Mouse (Mus musculus): Measurements from ENCODE around the gene Mettl13. TPM values are rescaled to one million over a fixed set of nuclear protein-coding genes. Genes with fewer than 3 reads are reported as not detected.

The Mettl13 gene
- 16.3 and 17.9 TPM in 2 replicates for polyA plus RNA-seq (2012; rRNA removed)
- 17.0 and 18.3 TPM in 2 replicates for polyA plus RNA-seq (2014; fragmentation: Nextera tagmentation; extraction: Ambion mirVana)

DNA sequence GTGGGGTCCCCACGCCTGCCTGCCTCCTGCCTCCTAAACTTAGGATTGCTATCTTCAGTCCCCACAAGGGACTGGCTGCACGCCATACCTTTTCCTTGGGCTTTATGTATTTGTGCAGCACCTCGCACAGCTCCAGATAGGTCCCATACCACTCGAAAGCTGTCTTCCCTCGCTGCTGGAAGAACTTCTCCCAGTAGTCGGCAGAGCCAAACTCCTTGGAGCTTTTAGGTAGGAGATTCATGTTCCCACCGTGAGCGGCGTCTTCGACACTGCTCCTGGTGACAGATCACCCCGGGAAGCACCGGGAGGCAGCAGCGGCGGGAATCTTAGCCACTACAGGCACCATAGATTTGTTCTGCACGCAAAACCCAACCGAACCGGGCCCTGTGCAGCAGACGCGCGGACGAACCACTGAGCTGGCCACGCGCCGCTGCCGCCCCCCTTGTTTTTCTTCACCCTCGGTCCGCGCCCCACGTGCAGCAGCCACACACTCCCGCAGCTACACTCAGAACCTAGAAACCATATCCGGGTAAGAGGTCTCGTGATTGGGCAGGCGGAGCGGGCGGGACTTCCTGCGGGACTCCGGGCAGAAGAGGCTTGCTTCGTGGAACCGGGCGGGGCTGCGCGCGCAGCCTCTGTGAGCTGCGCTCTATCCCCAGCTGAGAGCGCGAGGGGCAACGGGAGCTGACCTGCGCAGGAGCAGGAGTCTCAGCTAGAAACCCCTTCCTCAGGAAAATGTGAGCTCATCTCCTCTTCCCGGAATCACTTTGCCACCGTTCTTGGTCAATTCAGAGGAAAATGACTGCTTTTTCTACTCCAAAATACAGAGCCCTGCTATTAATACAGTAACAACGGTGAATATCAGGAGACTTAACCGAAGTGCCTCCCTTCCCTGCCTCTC, at the start of gene Mettl13:
TSS of gene Mettl13 (minus strand) at position 536 of the 901 bp plus-strand sequence.
- Histone ChIP-seq H3K4me1 (ENCODE audit: control insufficient read depth, insufficient read depth, low read length) (peaks cover 11% of the 10 kb centered on the region; the same call in 1 of the 2 replicates), H3K4me2 (replicated peaks; ENCODE audit: low read depth, low read length, severe bottlenecking) (peak within 1 kb of the TSS; percentile 82), H3K9ac (ENCODE audit: low read depth, low read length, severe bottlenecking) (peak within 1 kb of the TSS; percentile 65), H3K36me3 (ENCODE audit: control insufficient read depth, insufficient read depth, low read length) (peaks cover 30% of the 10 kb centered on the region), H3K4me3 (replicated peaks; ENCODE audit: low read length) (peak within 1 kb of the TSS; percentile 76), H3K27ac (replicated peaks; ENCODE audit: low read depth, low read length) (peak within 1 kb of the TSS; percentile 58), H3K9me3 (ENCODE audit: control insufficient read depth, low read length) (no peaks in the 10 kb centered on the region), H3K27me3 (ENCODE audit: control insufficient read depth, insufficient read depth, low read length) (no peaks in the 10 kb centered on the region)
- DNase-seq (ENCODE audit: low spot score) (peak; percentile 93), ATAC-seq (ENCODE audit: low FRiP score, low read depth) (peak; percentile 98)
- TF ChIP-seq POLR2A (IDR thresholded peaks at IDR 0.05; ENCODE audit: borderline replicate concordance, extremely low read depth, insufficient read depth, insufficient read length): peak; percentile 70; the same call in 1 of the 2 replicates
- WGBS: under 1% methylated on average over 52 of the region's 52 CpGs

- H3K27me3 ChIP-seq (ENCODE audit: control insufficient read depth, insufficient read depth, low read length): no peaks in the 10 kb centered on the region
- no peak overlapping the region for H3K9ac ChIP-seq (ENCODE audit: low read depth, low read length, severe bottlenecking)
- no peak for TF ChIP-seq POLR2A (IDR thresholded peaks at IDR 0.05; ENCODE audit: borderline replicate concordance, extremely low read depth, insufficient read depth, insufficient read length)
- H3K9me3 ChIP-seq (ENCODE audit: control insufficient read depth, low read length): no peaks in the 10 kb centered on the region
- no peak for ATAC-seq (ENCODE audit: low FRiP score, low read depth)
- H3K4me3 ChIP-seq (replicated peaks; ENCODE audit: low read length): no peak overlapping the region
- peaks cover 36% of the 10 kb centered on the region for H3K36me3 ChIP-seq (ENCODE audit: control insufficient read depth, insufficient read depth, low read length)
- no peak for DNase-seq (ENCODE audit: low spot score)
- no peak overlapping the region for H3K27ac ChIP-seq (replicated peaks; ENCODE audit: low read depth, low read length)
- no peaks in the 10 kb centered on the region for H3K4me1 ChIP-seq (ENCODE audit: control insufficient read depth, insufficient read depth, low read length)
- 81% methylated on average over 3 of the region's 3 CpGs for WGBS
- H3K4me2 ChIP-seq (replicated peaks; ENCODE audit: low read depth, low read length, severe bottlenecking): no peak overlapping the region
Measured at GRCm38 (mm10) chr1:162597379-162598102, 49.2 kb upstream of the Mettl13 start.

DNA sequence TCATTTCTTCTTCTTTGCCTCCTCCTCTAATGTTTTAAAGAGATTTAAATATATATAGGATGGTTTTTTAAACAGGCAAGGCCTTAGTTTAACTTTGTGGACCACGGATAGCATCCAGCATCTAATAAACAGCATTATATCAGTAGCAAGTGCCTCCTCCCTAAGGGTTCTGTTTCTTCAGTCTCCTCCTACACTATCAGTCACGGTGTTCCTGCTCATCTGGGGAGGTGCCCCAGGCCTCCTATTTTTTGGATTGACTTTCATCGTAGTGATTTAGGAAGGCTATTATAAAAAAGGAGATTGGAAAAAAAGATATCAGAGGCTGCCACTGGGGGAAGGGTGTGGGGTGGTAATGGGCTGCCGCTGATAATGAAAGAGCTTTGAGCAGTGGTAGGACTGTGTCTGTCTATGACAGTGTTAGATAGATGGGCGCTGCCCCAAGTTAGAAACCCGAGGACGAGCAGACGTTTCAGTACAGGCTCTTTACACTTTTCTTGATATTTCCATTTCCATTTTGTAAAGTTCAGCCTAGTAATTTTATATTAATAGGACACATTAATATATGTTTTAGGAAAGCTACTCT, 42.2 kb upstream of the Mettl13 start:
- H3K4me2 ChIP-seq (replicated peaks; ENCODE audit: low read depth, low read length, severe bottlenecking): no peak overlapping the region
- no peaks in the 10 kb centered on the region for H3K27me3 ChIP-seq (ENCODE audit: control insufficient read depth, insufficient read depth, low read length)
- DNase-seq (ENCODE audit: low spot score): no peak
- H3K27ac ChIP-seq (replicated peaks; ENCODE audit: low read depth, low read length): no peak overlapping the region
- peaks cover 48% of the 10 kb centered on the region for H3K36me3 ChIP-seq (ENCODE audit: control insufficient read depth, insufficient read depth, low read length)
- H3K4me1 ChIP-seq (ENCODE audit: control insufficient read depth, insufficient read depth, low read length): no peaks in the 10 kb centered on the region
- no peak for TF ChIP-seq POLR2A (IDR thresholded peaks at IDR 0.05; ENCODE audit: borderline replicate concordance, extremely low read depth, insufficient read depth, insufficient read length)
- no peaks in the 10 kb centered on the region for H3K9me3 ChIP-seq (ENCODE audit: control insufficient read depth, low read length)
- ATAC-seq (ENCODE audit: low FRiP score, low read depth): no peak
- whole genome bisulfite sequencing: 80% methylated on average over 8 of the region's 8 CpGs
- H3K4me3 ChIP-seq (replicated peaks; ENCODE audit: low read length): no peak overlapping the region
- no peak overlapping the region for H3K9ac ChIP-seq (ENCODE audit: low read depth, low read length, severe bottlenecking)

- Histone ChIP-seq H3K27ac (replicated peaks; ENCODE audit: low read depth, low read length) (no peak overlapping the region), H3K36me3 (ENCODE audit: control insufficient read depth, insufficient read depth, low read length) (peaks cover 50% of the 10 kb centered on the region), H3K9me3 (ENCODE audit: control insufficient read depth, low read length) (no peaks in the 10 kb centered on the region), H3K4me3 (replicated peaks; ENCODE audit: low read length) (no peak overlapping the region), H3K9ac (ENCODE audit: low read depth, low read length, severe bottlenecking) (no peak overlapping the region), H3K4me2 (replicated peaks; ENCODE audit: low read depth, low read length, severe bottlenecking) (no peak overlapping the region), H3K4me1 (ENCODE audit: control insufficient read depth, insufficient read depth, low read length) (no peaks in the 10 kb centered on the region), H3K27me3 (ENCODE audit: control insufficient read depth, insufficient read depth, low read length) (no peaks in the 10 kb centered on the region)
- ATAC-seq (ENCODE audit: low FRiP score, low read depth) (no peak), DNase-seq (ENCODE audit: low spot score) (no peak)
- TF ChIP-seq POLR2A (IDR thresholded peaks at IDR 0.05; ENCODE audit: borderline replicate concordance, extremely low read depth, insufficient read depth, insufficient read length): no peak
- 15% methylated on average over 9 of the region's 9 CpGs for WGBS
Measured at GRCm38 (mm10) chr1:162589443-162589842, 41.1 kb upstream of the Mettl13 start.

DNA sequence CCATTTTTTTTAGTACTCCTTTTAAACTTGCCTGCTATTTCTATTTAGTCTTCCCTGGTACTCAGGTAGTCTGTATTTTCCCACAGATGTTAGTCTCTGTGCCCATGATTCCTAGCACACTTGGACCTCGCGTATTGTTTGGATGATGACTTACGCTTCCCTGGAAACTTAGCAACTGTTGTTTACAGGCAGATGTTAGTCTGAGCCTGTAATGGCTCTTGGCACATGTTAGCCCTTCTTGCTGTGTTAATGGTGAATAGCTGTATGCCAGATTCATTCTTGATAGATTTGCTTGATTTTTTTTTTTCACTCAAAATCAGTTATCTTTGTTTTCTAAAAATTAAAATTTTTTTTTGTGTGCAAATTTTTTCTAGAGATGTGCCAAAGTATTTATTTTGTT, 40.3 kb upstream of the Mettl13 start:
- Histone ChIP-seq H3K27me3 (ENCODE audit: control insufficient read depth, insufficient read depth, low read length) (no peaks in the 10 kb centered on the region), H3K27ac (replicated peaks; ENCODE audit: low read depth, low read length) (no peak overlapping the region), H3K4me2 (replicated peaks; ENCODE audit: low read depth, low read length, severe bottlenecking) (no peak overlapping the region), H3K9ac (ENCODE audit: low read depth, low read length, severe bottlenecking) (no peak overlapping the region), H3K36me3 (ENCODE audit: control insufficient read depth, insufficient read depth, low read length) (peaks cover 55% of the 10 kb centered on the region), H3K4me1 (ENCODE audit: control insufficient read depth, insufficient read depth, low read length) (no peaks in the 10 kb centered on the region), H3K4me3 (replicated peaks; ENCODE audit: low read length) (no peak overlapping the region), H3K9me3 (ENCODE audit: control insufficient read depth, low read length) (no peaks in the 10 kb centered on the region)
- no peak for ATAC-seq (ENCODE audit: low FRiP score, low read depth)
- WGBS: 76% methylated on average over 3 of the region's 3 CpGs
- TF ChIP-seq POLR2A (IDR thresholded peaks at IDR 0.05; ENCODE audit: borderline replicate concordance, extremely low read depth, insufficient read depth, insufficient read length): no peak
- DNase-seq (ENCODE audit: low spot score): no peak
